Mouse (Mus musculus) splenic B cell, adult 2 months (primary cell): ENCODE data around the gene Ism1.

Experiments
- DNase-seq: peaks from one replicate; pipeline ENCODE4 v3.0.0-alpha.2; 2011; ENCODE audit warnings: low read depth, low spot score
- H3K27me3 ChIP-seq: 2 replicates; pipeline ENCODE4 v1.6.1; 2012; ENCODE audit warnings: mild to moderate bottlenecking, low read length, moderate library complexity, mixed read lengths; ENCODE audit not compliant: control insufficient read depth, poor library complexity, insufficient read depth, severe bottlenecking
- H3K36me3 ChIP-seq: 2 replicates; pipeline ENCODE4 v1.6.1; 2012; ENCODE audit warnings: mild to moderate bottlenecking, low read length, moderate library complexity, mixed read lengths; ENCODE audit not compliant: control insufficient read depth, poor library complexity, insufficient read depth, severe bottlenecking

Ism1 gene

GRCm38 (mm10) chr2:139693521-139693920 lies 15.5 kb downstream of the Ism1 start:
- Histone ChIP-seq H3K27me3 (no peaks in the 10 kb centered on the region), H3K36me3 (no peaks in the 10 kb centered on the region)
- no peak for DNase-seq

GRCm38 (mm10) chr2:139694638-139695037 lies 16.7 kb downstream of the Ism1 start:
- Histone ChIP-seq H3K27me3 (no peaks in the 10 kb centered on the region), H3K36me3 (no peaks in the 10 kb centered on the region)
- DNase-seq: no peak

- H3K27me3 ChIP-seq: no peaks in the 10 kb centered on the region
- no peaks in the 10 kb centered on the region for H3K36me3 ChIP-seq
- DNase-seq: no peak
Measured at GRCm38 (mm10) chr2:139696578-139696977, 18.6 kb downstream of the Ism1 start.

GRCm38 (mm10) chr2:139700609-139701008 lies 22.6 kb downstream of the Ism1 start:
- DNase-seq: no peak
- no peaks in the 10 kb centered on the region for H3K27me3 ChIP-seq
- no peaks in the 10 kb centered on the region for H3K36me3 ChIP-seq

GRCm38 (mm10) chr2:139704951-139705350 lies 27.0 kb downstream of the Ism1 start:
- H3K27me3 ChIP-seq: no peaks in the 10 kb centered on the region
- no peaks in the 10 kb centered on the region for H3K36me3 ChIP-seq
- no peak for DNase-seq

- no peaks in the 10 kb centered on the region for H3K36me3 ChIP-seq
- no peak for DNase-seq
- H3K27me3 ChIP-seq: no peaks in the 10 kb centered on the region
Measured at GRCm38 (mm10) chr2:139708194-139708899, 30.4 kb downstream of the Ism1 start.

- Histone ChIP-seq H3K36me3 (no peaks in the 10 kb centered on the region), H3K27me3 (no peaks in the 10 kb centered on the region)
- no peak for DNase-seq
Measured at GRCm38 (mm10) chr2:139711640-139712039, 33.7 kb downstream of the Ism1 start.

- no peak for DNase-seq
- H3K27me3 ChIP-seq: no peaks in the 10 kb centered on the region
- H3K36me3 ChIP-seq: no peaks in the 10 kb centered on the region
Measured at GRCm38 (mm10) chr2:139712046-139712445, 34.1 kb downstream of the Ism1 start.

- DNase-seq: no peak
- H3K27me3 ChIP-seq: no peaks in the 10 kb centered on the region
- no peaks in the 10 kb centered on the region for H3K36me3 ChIP-seq
Measured at GRCm38 (mm10) chr2:139714206-139714605, 36.2 kb downstream of the Ism1 start.

GRCm38 (mm10) chr2:139717772-139718171 lies 39.8 kb downstream of the Ism1 start:
- DNase-seq: no peak
- H3K27me3 ChIP-seq: no peaks in the 10 kb centered on the region
- H3K36me3 ChIP-seq: no peaks in the 10 kb centered on the region

GRCm38 (mm10) chr2:139722700-139723099 lies 44.7 kb downstream of the Ism1 start:
- no peak for DNase-seq
- Histone ChIP-seq H3K27me3 (no peaks in the 10 kb centered on the region), H3K36me3 (no peaks in the 10 kb centered on the region)

GRCm38 (mm10) chr2:139723304-139723703 lies 45.3 kb downstream of the Ism1 start:
- H3K27me3 ChIP-seq: no peaks in the 10 kb centered on the region
- DNase-seq: no peak
- H3K36me3 ChIP-seq: no peaks in the 10 kb centered on the region

- H3K27me3 ChIP-seq: no peaks in the 10 kb centered on the region
- H3K36me3 ChIP-seq: no peaks in the 10 kb centered on the region
- DNase-seq: no peak
Measured at GRCm38 (mm10) chr2:139724202-139724838, 46.3 kb downstream of the Ism1 start.

- Histone ChIP-seq H3K27me3 (no peaks in the 10 kb centered on the region), H3K36me3 (no peaks in the 10 kb centered on the region)
- DNase-seq: no peak
Measured at GRCm38 (mm10) chr2:139725328-139725727, 47.4 kb downstream of the Ism1 start.

- no peak for DNase-seq
- H3K36me3 ChIP-seq: no peaks in the 10 kb centered on the region
- H3K27me3 ChIP-seq: no peaks in the 10 kb centered on the region
Measured at GRCm38 (mm10) chr2:139728060-139728459, 50.1 kb downstream of the Ism1 start.

- no peaks in the 10 kb centered on the region for H3K27me3 ChIP-seq
- H3K36me3 ChIP-seq: no peaks in the 10 kb centered on the region
- no peak for DNase-seq
Measured at GRCm38 (mm10) chr2:139729377-139729776, 51.4 kb downstream of the Ism1 start.
